Mouse (Mus musculus): Measurements from ENCODE around the gene Tram2.

Gene Tram2

GRCm38 (mm10) chr1:21068491-21068890 is 10.5 kb downstream of the Tram2 start:
- CTCF ChIA-PET = interaction anchor here (0.6 kb wide), 1 partner anchor 156 kb away, joined by 3 read pairs; no protein-coding TSS in a partner anchor

- CTCF ChIA-PET = no interaction called here
These were observed 11.3 kb downstream of the Tram2 start for GRCm38 (mm10) chr1:21067536-21068221.

GRCm38 (mm10) chr1:21064153-21064552 is 14.9 kb downstream of the Tram2 start:
- CTCF ChIA-PET = no interaction called here

GRCm38 (mm10) chr1:21059385-21060109 is 19.5 kb downstream of the Tram2 start:
- CTCF ChIA-PET = no interaction called here

- CTCF ChIA-PET = no interaction called here
These were observed 26.0 kb downstream of the Tram2 start for GRCm38 (mm10) chr1:21053009-21053408.

- CTCF ChIA-PET = no interaction called here
These were observed 26.4 kb downstream of the Tram2 start for GRCm38 (mm10) chr1:21052608-21053007.

GRCm38 (mm10) chr1:21052132-21052545 is 26.9 kb downstream of the Tram2 start:
- CTCF ChIA-PET = no interaction called here

- CTCF ChIA-PET = no interaction called here
These were observed 30.0 kb downstream of the Tram2 start for GRCm38 (mm10) chr1:21049005-21049404.

GRCm38 (mm10) chr1:21048402-21048801 is 30.6 kb downstream of the Tram2 start:
- CTCF ChIA-PET = no interaction called here

GRCm38 (mm10) chr1:21042461-21042860 is 36.6 kb downstream of the Tram2 start:
- CTCF ChIA-PET = interaction anchor here (0.7 kb wide), 1 partner anchor 306 kb away, joined by 3 read pairs; no protein-coding TSS in a partner anchor

- CTCF ChIA-PET = no interaction called here
These were observed 38.3 kb downstream of the Tram2 start for GRCm38 (mm10) chr1:21040610-21041326.

- CTCF ChIA-PET = no interaction called here
These were observed 38.9 kb downstream of the Tram2 start for GRCm38 (mm10) chr1:21040173-21040572.

- CTCF ChIA-PET = no interaction called here
These were observed 39.5 kb downstream of the Tram2 start for GRCm38 (mm10) chr1:21039564-21039963.

GRCm38 (mm10) chr1:21037881-21038601 is 41.0 kb downstream of the Tram2 start:
- CTCF ChIA-PET = no interaction called here

- CTCF ChIA-PET = no interaction called here
These were observed 43.2 kb downstream of the Tram2 start for GRCm38 (mm10) chr1:21035878-21036277.

GRCm38 (mm10) chr1:21033792-21034119 is 45.3 kb downstream of the Tram2 start:
- CTCF ChIA-PET = no interaction called here

- CTCF ChIA-PET = no interaction called here
These were observed 45.8 kb downstream of the Tram2 start for GRCm38 (mm10) chr1:21033065-21033791.

GRCm38 (mm10) chr1:21031650-21032049 is 47.4 kb downstream of the Tram2 start:
- CTCF ChIA-PET = interaction anchor here (0.6 kb wide), 1 partner anchor 542 kb away, joined by 3 read pairs; no protein-coding TSS in a partner anchor

- CTCF ChIA-PET = no interaction called here
These were observed 50.0 kb downstream of the Tram2 start for GRCm38 (mm10) chr1:21029000-21029399.

- CTCF ChIA-PET = no interaction called here
These were observed 52.5 kb downstream of the Tram2 start for GRCm38 (mm10) chr1:21026534-21026933.

- CTCF ChIA-PET = no interaction called here
These were observed 53.8 kb downstream of the Tram2 start for GRCm38 (mm10) chr1:21025203-21025602.

GRCm38 (mm10) chr1:21023101-21023500 is 55.9 kb downstream of the Tram2 start:
- CTCF ChIA-PET = no interaction called here

All from spleen, embryonic (tissue).